Mouse (Mus musculus) forebrain, embryonic 11.5 days (tissue): ENCODE measurements around the gene Meltf. TPM values are rescaled to one million over a fixed set of nuclear protein-coding genes. Genes with fewer than 3 reads are reported as not detected.

Experiments
- ATAC-seq: fragments of 200-750 bp; cut with Nextera tagmentation; replicated peaks from 2 replicates; pipeline ENCODE4 v1.8.0; 2017; ENCODE audit warnings: moderate TSS enrichment; ENCODE audit not compliant: low FRiP score
- DNase-seq: peaks from one replicate; pipeline ENCODE4 v3.0.0-alpha.2; 2017; ENCODE audit warnings: low spot score
- H3K27ac ChIP-seq: fragments of 300-500 bp; sonication (generic); 2 replicates; pipeline ENCODE4 v1.5.1; 2014; ENCODE audit warnings: low read depth, low read length
- H3K27me3 ChIP-seq: fragments of 300-500 bp; sonication (generic); 2 replicates; pipeline ENCODE4 v1.6.1; 2014; ENCODE audit warnings: mild to moderate bottlenecking, low read length, mixed read lengths; ENCODE audit not compliant: control insufficient read depth, insufficient read depth
- H3K36me3 ChIP-seq: fragments of 300-500 bp; sonication (generic); 2 replicates; pipeline ENCODE4 v1.6.1; 2014; ENCODE audit warnings: mild to moderate bottlenecking, low read length, moderate library complexity, mixed read lengths; ENCODE audit not compliant: control insufficient read depth, insufficient read depth
- H3K4me1 ChIP-seq: fragments of 300-500 bp; sonication (generic); replicated peaks from 2 replicates; pipeline ENCODE4 v1.6.1; 2014; ENCODE audit warnings: low read length, mixed read lengths; ENCODE audit not compliant: control insufficient read depth, insufficient read depth
- H3K4me2 ChIP-seq: fragments of 300-500 bp; sonication (generic); 2 replicates; pipeline ENCODE4 v1.6.1; 2014; ENCODE audit warnings: low read depth, mild to moderate bottlenecking, low read length, moderate library complexity, mixed read lengths; ENCODE audit not compliant: severe bottlenecking
- H3K4me3 ChIP-seq: fragments of 300-500 bp; sonication (generic); 2 replicates; pipeline ENCODE4 v1.5.1; 2014; ENCODE audit warnings: low read depth, low read length
- H3K9ac ChIP-seq: fragments of 300-500 bp; sonication (generic); 2 replicates; pipeline ENCODE4 v1.6.1; 2014; ENCODE audit warnings: low read length
- H3K9me3 ChIP-seq: fragments of 300-500 bp; sonication (generic); 2 replicates; pipeline ENCODE4 v1.6.1; 2016; ENCODE audit warnings: low read length, mixed read lengths; ENCODE audit not compliant: control insufficient read depth
- WGBS: fragments of 180-500 bp; shearing (Covaris S2); extraction: QIAGEN DNeasy Blood & Tissue Kit; methylation state at CpG from one replicate; pipeline ENCODE4 v1.1.7; 2014; 5-methylcytosine and 5-hydroxymethylcytosine counted together
- polyA plus RNA-seq: library from polyadenylated mRNA; unstranded; fragments of >200 nt; fragmentation: Nextera tagmentation; extraction: Ambion mirVana; gene quantifications from 2 replicates; pipeline ENCODE4 v1.2.1, GENCODE M21; 2014

Meltf gene
- polyA plus RNA-seq, 1 experiment from 2014 or later: not detected

GRCm38 (mm10) chr16:31903239-31903638, 24.6 kb downstream of the Meltf start:
- Histone ChIP-seq H3K36me3 (no peaks in the 10 kb centered on the region), H3K9ac (no peak overlapping the region), H3K4me2 (no peak overlapping the region), H3K4me3 (no peak overlapping the region), H3K27ac (no peak overlapping the region), H3K9me3 (peaks cover 4% of the 10 kb centered on the region; the same call in 1 of the 2 replicates), H3K4me1 (peaks cover 8% of the 10 kb centered on the region; the same call in 1 of the 2 replicates), H3K27me3 (0 out of 2 replicates have a peak, but pooled peaks cover 2% of the 10 kb centered on the region)
- DNase-seq: no peak
- no peak for ATAC-seq
- 88% methylated on average over 8 of the region's 8 CpGs for WGBS

- WGBS: 76% methylated on average over 4 of the region's 4 CpGs
- H3K36me3 ChIP-seq: no peaks in the 10 kb centered on the region
- DNase-seq (no peak), ATAC-seq (no peak)
- 0 out of 2 replicates have a peak, but pooled peaks cover 2% of the 10 kb centered on the region for H3K27me3 ChIP-seq
- no peak overlapping the region for H3K9ac ChIP-seq
- peaks cover 8% of the 10 kb centered on the region; the same call in 1 of the 2 replicates for H3K4me1 ChIP-seq
- H3K4me2 ChIP-seq: no peak overlapping the region
- no peak overlapping the region for H3K4me3 ChIP-seq
- no peaks in the 10 kb centered on the region; the same call in 1 of the 2 replicates for H3K9me3 ChIP-seq
- H3K27ac ChIP-seq: no peak overlapping the region
These were observed 26.7 kb downstream of the Meltf start for GRCm38 (mm10) chr16:31905331-31905730.

- peak overlapping the region; percentile 8; the same call in 1 of the 2 replicates for H3K9ac ChIP-seq
- WGBS: 39% methylated on average over 18 of the region's 20 CpGs
- H3K4me3 ChIP-seq: no peak overlapping the region
- H3K27me3 ChIP-seq: 0 out of 2 replicates have a peak, but pooled peaks cover 2% of the 10 kb centered on the region
- H3K4me2 ChIP-seq: peak overlapping the region; percentile 32; the same call in 1 of the 2 replicates
- ATAC-seq (no peak), DNase-seq (no peak)
- H3K4me1 ChIP-seq: peaks cover 8% of the 10 kb centered on the region; the same call in 1 of the 2 replicates
- no peaks in the 10 kb centered on the region for H3K36me3 ChIP-seq
- no peaks in the 10 kb centered on the region for H3K9me3 ChIP-seq
- no peak overlapping the region for H3K27ac ChIP-seq
These were observed 27.5 kb downstream of the Meltf start for GRCm38 (mm10) chr16:31905891-31906825.

- Histone ChIP-seq H3K36me3 (no peaks in the 10 kb centered on the region), H3K4me1 (peaks cover 8% of the 10 kb centered on the region; the same call in 1 of the 2 replicates), H3K9me3 (no peaks in the 10 kb centered on the region), H3K9ac (peak overlapping the region; percentile 8; the same call in 1 of the 2 replicates), H3K4me3 (no peak overlapping the region), H3K4me2 (peak overlapping the region; percentile 32; the same call in 1 of the 2 replicates), H3K27me3 (0 out of 2 replicates have a peak, but pooled peaks cover 2% of the 10 kb centered on the region), H3K27ac (no peak overlapping the region)
- WGBS: 11% methylated on average over 9 of the region's 9 CpGs
- DNase-seq (no peak), ATAC-seq (no peak)
These were observed 28.3 kb downstream of the Meltf start for GRCm38 (mm10) chr16:31906896-31907295.

- peaks cover 8% of the 10 kb centered on the region; the same call in 1 of the 2 replicates for H3K4me1 ChIP-seq
- no peak for ATAC-seq
- H3K4me2 ChIP-seq: no peak overlapping the region
- no peak overlapping the region for H3K4me3 ChIP-seq
- no peak for DNase-seq
- H3K9ac ChIP-seq: no peak overlapping the region
- no peaks in the 10 kb centered on the region for H3K36me3 ChIP-seq
- 0 out of 2 replicates have a peak, but pooled peaks cover 2% of the 10 kb centered on the region for H3K27me3 ChIP-seq
- no peaks in the 10 kb centered on the region for H3K9me3 ChIP-seq
- WGBS: 67% methylated on average over 11 of the region's 11 CpGs
- no peak overlapping the region for H3K27ac ChIP-seq
These were observed 30.3 kb downstream of the Meltf start for GRCm38 (mm10) chr16:31908959-31909358.

- Histone ChIP-seq H3K9me3 (no peaks in the 10 kb centered on the region), H3K9ac (no peak overlapping the region), H3K4me1 (peaks cover 8% of the 10 kb centered on the region; the same call in 1 of the 2 replicates), H3K27ac (no peak overlapping the region), H3K36me3 (no peaks in the 10 kb centered on the region), H3K4me3 (no peak overlapping the region), H3K4me2 (no peak overlapping the region), H3K27me3 (0 out of 2 replicates have a peak, but pooled peaks cover 2% of the 10 kb centered on the region)
- WGBS: 78% methylated on average over 10 of the region's 10 CpGs
- no peak for ATAC-seq
- DNase-seq: no peak
These were observed 31.8 kb downstream of the Meltf start for GRCm38 (mm10) chr16:31910281-31910847.

GRCm38 (mm10) chr16:31917776-31918175, 39.2 kb downstream of the Meltf start:
- no peak overlapping the region for H3K4me2 ChIP-seq
- H3K4me3 ChIP-seq: no peak overlapping the region
- H3K36me3 ChIP-seq: no peaks in the 10 kb centered on the region
- 83% methylated on average over 11 of the region's 11 CpGs for WGBS
- 0 out of 2 replicates have a peak, but pooled peaks cover 1% of the 10 kb centered on the region for H3K4me1 ChIP-seq
- H3K27ac ChIP-seq: no peak overlapping the region
- no peak overlapping the region for H3K9ac ChIP-seq
- no peak for DNase-seq
- no peaks in the 10 kb centered on the region for H3K27me3 ChIP-seq
- no peak for ATAC-seq
- H3K9me3 ChIP-seq: no peaks in the 10 kb centered on the region

- Histone ChIP-seq H3K36me3 (no peaks in the 10 kb centered on the region), H3K9me3 (no peaks in the 10 kb centered on the region), H3K9ac (0 out of 2 replicates have a peak overlapping the region, but pooled peaks have one; percentile 7), H3K4me2 (peak overlapping the region; percentile 26; the same call in 1 of the 2 replicates), H3K4me3 (no peak overlapping the region), H3K4me1 (0 out of 2 replicates have a peak, but pooled peaks cover 1% of the 10 kb centered on the region), H3K27ac (no peak overlapping the region), H3K27me3 (no peaks in the 10 kb centered on the region)
- WGBS: 6% methylated on average over 14 of the region's 14 CpGs
- no peak for ATAC-seq
- peak; percentile 86 for DNase-seq
These were observed 39.7 kb downstream of the Meltf start for GRCm38 (mm10) chr16:31918248-31918724.
